Mouse (Mus musculus): ENCODE results near the gene Tln1. TPM values are rescaled to one million over a fixed set of nuclear protein-coding genes. Genes with fewer than 3 reads are reported as not detected.
A peak's percentile ranks its signal among the peaks of the same experiment; 100 is the strongest.
"Not testable (repeated sequence)": the region's sequence is repeated elsewhere in the genome, so short reads cannot be mapped to it uniquely, and the experiment has no call there.

Gene Tln1
- total RNA-seq, 2 experiments from 2014 or later: 84.9 to 112 TPM

DNA sequence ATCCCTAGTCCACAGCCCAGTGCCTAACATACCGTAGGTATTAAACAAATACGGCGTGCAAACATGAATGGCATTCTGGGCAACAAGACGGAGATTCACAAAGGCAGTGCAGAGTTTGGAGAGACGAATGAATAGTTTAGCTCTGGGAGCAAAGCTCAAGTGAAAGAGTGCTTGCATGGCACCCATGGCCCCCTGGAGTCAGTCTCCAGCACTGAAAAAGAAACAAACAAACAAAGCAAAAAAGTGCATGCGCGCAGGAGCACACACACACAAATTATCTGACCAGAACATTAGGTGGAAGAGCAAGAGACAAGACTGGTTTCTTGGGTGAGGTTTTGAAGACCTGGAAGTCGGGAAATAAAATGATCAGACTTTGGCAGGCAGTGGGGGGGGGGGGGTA lies 56.4 kb downstream of the Tln1 start:
- no peak for DNase-seq

- DNase-seq: no peak
These were observed 58.2 kb downstream of the Tln1 start for GRCm38 (mm10) chr4:43504269-43504668.

GRCm38 (mm10) chr4:43503506-43503905 lies 59.0 kb downstream of the Tln1 start:
- no peak for DNase-seq

- no peak for DNase-seq
These were observed 59.5 kb downstream of the Tln1 start for GRCm38 (mm10) chr4:43503041-43503440.

- peak; percentile 85 for DNase-seq
These were observed 62.8 kb downstream of the Tln1 start, which contains the start of gene Arhgef39 for GRCm38 (mm10) chr4:43499407-43500333. Arhgef39 (minus strand) TSS chr4:43499695.

- DNase-seq: no peak
These were observed 63.5 kb downstream of the Tln1 start for GRCm38 (mm10) chr4:43498983-43499382.

GRCm38 (mm10) chr4:43497946-43498345 lies 64.5 kb downstream of the Tln1 start:
- no peak for DNase-seq

GRCm38 (mm10) chr4:43497405-43497804 lies 65.1 kb downstream of the Tln1 start:
- DNase-seq: no peak

GRCm38 (mm10) chr4:43496587-43496986 lies 65.9 kb downstream of the Tln1 start:
- DNase-seq: no peak

DNA sequence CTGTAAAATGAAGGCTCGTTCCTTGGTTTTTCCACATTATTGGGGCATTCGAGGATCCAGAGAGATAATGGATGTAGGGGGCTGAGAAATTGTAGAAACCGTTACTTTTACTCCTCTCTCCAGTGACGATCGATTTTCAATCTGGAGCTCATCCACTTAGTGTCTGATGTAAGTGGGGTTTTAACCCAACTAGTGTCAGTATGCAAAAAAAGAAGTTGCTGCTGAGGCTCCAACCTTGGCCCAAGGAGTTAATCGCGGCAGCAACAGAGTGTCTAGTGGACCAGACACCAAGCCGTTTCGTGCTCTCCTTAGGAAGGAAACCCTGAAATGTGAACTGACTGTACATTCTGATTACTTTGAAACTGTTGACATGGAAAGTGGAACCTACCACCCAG lies 68.6 kb downstream of the Tln1 start:
- DNase-seq: no peak

- DNase-seq: peak; percentile 97
These were observed 69.2 kb downstream of the Tln1 start for GRCm38 (mm10) chr4:43493186-43493845.

DNA sequence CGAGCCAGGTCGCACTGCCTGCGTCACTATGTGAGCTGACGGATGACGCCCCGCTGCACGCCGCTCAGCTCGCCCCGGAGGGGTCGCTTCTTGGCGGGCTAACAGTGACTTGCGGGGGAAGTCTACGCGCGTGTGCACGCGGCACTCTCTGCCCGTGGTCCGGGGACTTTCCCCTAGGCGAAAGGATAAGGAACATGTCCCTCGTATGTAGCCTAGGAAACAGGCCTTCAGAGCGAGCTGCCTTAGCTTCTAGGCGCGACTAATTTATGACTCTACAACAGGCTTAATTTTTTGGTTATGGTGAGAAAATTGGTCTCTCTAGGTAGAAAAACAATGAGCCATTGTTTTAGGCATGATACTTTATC lies 69.7 kb downstream of the Tln1 start, which contains the start of gene Ccdc107:
Gene Ccdc107, plus strand, starts transcription at position 80 of the 365 bp plus-strand sequence.
- peak; percentile 76 for DNase-seq

DNA sequence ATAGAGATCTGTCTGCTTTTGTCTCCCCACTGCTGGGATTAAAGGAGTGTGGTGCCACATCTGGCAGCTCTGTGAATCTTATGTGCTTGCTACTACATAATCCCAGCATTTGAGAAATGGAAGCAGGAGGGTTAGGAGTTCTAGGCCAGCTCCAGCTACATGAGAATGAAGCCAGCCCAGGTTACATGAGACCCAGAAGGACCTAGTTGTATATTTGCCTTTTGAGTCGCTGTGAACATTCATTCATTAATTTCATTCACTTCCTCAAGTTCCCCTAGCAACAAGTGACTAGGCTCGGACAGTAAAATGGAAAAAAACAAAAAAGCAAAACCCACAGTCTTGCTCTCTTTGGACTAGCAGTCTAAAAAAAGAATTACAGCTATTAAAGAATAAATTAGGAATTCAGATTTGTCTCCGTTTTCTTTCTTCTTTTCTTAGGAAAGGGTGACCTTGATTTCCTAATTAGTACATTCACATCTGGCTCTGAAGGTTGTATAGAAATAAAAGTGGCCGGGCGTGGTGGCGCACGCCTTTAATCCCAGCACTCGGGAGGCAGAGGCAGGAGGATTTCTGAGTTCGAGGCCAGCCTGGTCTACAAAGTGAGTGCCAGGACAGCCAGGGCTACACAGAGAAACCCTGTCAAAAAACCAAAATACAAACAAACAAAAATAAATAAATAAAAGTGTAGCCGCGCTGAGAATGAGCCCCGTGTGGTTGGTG lies 70.2 kb downstream of the Tln1 start:
- no peak for DNase-seq

- no peak for DNase-seq
These were observed 71.7 kb downstream of the Tln1 start for GRCm38 (mm10) chr4:43490801-43491200.

DNA sequence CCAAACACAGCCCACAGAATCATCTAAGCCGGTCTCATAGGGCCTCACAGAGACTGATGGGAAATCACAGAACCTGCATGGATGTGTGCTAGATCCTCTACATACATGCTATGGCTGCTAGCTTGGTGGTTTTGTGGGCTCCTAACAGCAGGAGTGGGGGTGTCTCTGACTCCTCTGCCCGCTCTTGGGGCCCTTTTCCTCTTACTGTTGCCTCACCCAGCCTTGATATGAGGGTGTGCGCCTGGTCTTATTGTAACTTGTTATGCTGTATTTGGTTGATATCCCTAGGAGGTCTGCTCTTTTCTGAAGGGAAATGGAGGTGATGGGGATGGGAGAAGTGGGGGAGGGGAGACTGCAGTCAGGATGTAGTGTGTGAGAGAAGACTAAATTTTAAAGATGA lies 72.9 kb downstream of the Tln1 start:
- no peak for DNase-seq

GRCm38 (mm10) chr4:43485666-43486065 lies 76.8 kb downstream of the Tln1 start:
- not testable (repeated sequence) for DNase-seq

GRCm38 (mm10) chr4:43483535-43484091 lies 78.9 kb downstream of the Tln1 start, which contains the start of gene Sit1:
Sit1 (minus strand) TSS chr4:43483734.
- DNase-seq: no peak

- peak; percentile 27 for DNase-seq
These were observed 79.9 kb downstream of the Tln1 start for GRCm38 (mm10) chr4:43482591-43482990.

DNA sequence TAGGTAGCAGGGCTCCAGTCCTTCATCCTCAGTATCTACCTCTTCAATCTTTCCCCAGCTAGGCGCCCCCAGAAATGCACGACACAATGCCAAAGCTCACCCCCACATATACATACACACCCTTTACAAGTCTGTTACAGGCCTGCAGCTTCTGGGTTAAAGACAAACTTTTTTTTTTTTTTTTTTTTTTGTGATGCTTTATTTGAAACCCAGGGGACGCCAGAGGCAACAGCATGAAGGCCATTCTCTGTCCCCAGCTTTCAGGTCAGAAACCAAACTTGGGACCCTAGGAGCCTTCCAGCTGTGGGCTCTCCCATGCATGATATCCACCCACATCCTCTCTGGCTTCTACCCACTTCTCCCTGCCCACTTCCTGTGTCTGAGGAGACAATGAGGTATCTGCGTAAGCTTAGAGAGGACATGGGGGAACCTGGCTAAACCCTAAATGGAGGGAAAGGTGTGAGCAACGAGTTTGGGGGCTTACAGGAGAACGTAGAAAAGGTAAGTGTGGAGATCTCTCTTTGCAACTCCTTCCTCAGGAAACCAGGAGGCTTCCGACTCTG lies 80.5 kb downstream of the Tln1 start:
- DNase-seq: no peak

Measured in gastrocnemius, postnatal 10 days (tissue).